Mouse (Mus musculus) thymus, adult 2 months (tissue): Measurements from ENCODE around the gene Tmem151a. TPM values are rescaled to one million over a fixed set of nuclear protein-coding genes. Genes with fewer than 3 reads are reported as not detected.
A peak's percentile ranks its signal among the peaks of the same experiment; 100 is the strongest.

Source experiments
- DNase-seq: peaks from one replicate; pipeline ENCODE4 v3.0.0; 2021
- H3K27ac ChIP-seq: fragments of 200-500 bp; 2 replicates; pipeline ENCODE4 v1.5.1; 2012; ENCODE audit warnings: low read length, control low read depth; ENCODE audit not compliant: control insufficient read depth, insufficient read depth
- H3K27me3 ChIP-seq: fragments of 200-500 bp; 2 replicates; pipeline ENCODE4 v1.6.1; 2012; ENCODE audit warnings: mild to moderate bottlenecking, low read length, moderate library complexity, mixed read lengths; ENCODE audit not compliant: control insufficient read depth, insufficient read depth
- H3K36me3 ChIP-seq: fragments of 200-500 bp; 2 replicates; pipeline ENCODE4 v1.6.1; 2012; ENCODE audit warnings: mild to moderate bottlenecking, low read length, moderate library complexity; ENCODE audit not compliant: control insufficient read depth, insufficient read depth
- H3K4me1 ChIP-seq: fragments of 200-500 bp; replicated peaks from 2 replicates; pipeline ENCODE4 v1.6.1; 2012; ENCODE audit warnings: low read length; ENCODE audit not compliant: control insufficient read depth, insufficient read depth
- H3K4me3 ChIP-seq: fragments of 200-500 bp; 2 replicates; pipeline ENCODE4 v1.5.1; 2012; ENCODE audit warnings: mild to moderate bottlenecking, low read length, control low read depth, moderate library complexity; ENCODE audit not compliant: control insufficient read depth, insufficient read depth
- CTCF ChIP-seq: fragments of 200-500 bp; IDR thresholded peaks from 2 replicates; pipeline ENCODE4 v1.5.1; 2012; ENCODE audit warnings: mild to moderate bottlenecking, control low read depth, low read length, moderate library complexity, borderline replicate concordance; ENCODE audit not compliant: control insufficient read depth, poor library complexity, insufficient read depth; ENCODE audit errors: extremely low read depth
- POLR2A ChIP-seq: fragments of 200-500 bp; IDR thresholded peaks from 2 replicates; pipeline ENCODE4 v1.6.1; 2012; ENCODE audit warnings: mild to moderate bottlenecking, low read length, control low read depth, moderate library complexity; ENCODE audit not compliant: control insufficient read depth, poor library complexity, insufficient read depth; ENCODE audit errors: extremely low read depth
- WGBS: fragments of 180-500 bp; shearing (Covaris S2); methylation state at CpG from one replicate; pipeline ENCODE4 v1.1.7; 2018; 5-methylcytosine and 5-hydroxymethylcytosine counted together
- polyA plus RNA-seq: library from polyadenylated mRNA; depleted of rRNA; stranded (reverse); fragments of >200 nt; gene quantifications from 2 replicates; pipeline ENCODE4 v1.2.3, GENCODE M21; 2012

The Tmem151a gene
- polyA plus RNA-seq, 1 experiment: 3.5 TPM

- TF ChIP-seq CTCF (no peak), POLR2A (no peak)
- Histone ChIP-seq H3K36me3 (no peaks in the 10 kb centered on the region), H3K27ac (no peak overlapping the region), H3K4me1 (peaks cover 13% of the 10 kb centered on the region), H3K4me3 (no peak overlapping the region), H3K27me3 (no peaks in the 10 kb centered on the region)
- no peak for DNase-seq
- WGBS: 74% methylated on average over 5 of the region's 5 CpGs
Measured at GRCm38 (mm10) chr19:5060365-5061330, 24.7 kb downstream of the Tmem151a start.

- H3K27ac ChIP-seq: no peak overlapping the region
- TF ChIP-seq CTCF (no peak), POLR2A (no peak)
- H3K4me3 ChIP-seq: no peak overlapping the region
- peaks cover 13% of the 10 kb centered on the region for H3K4me1 ChIP-seq
- WGBS: 62% methylated on average over 10 of the region's 10 CpGs
- H3K36me3 ChIP-seq: no peaks in the 10 kb centered on the region
- no peaks in the 10 kb centered on the region for H3K27me3 ChIP-seq
- DNase-seq: no peak
Measured at GRCm38 (mm10) chr19:5058801-5059771, 26.2 kb downstream of the Tmem151a start.

GRCm38 (mm10) chr19:5057876-5058775 is 27.2 kb downstream of the Tmem151a start:
- Histone ChIP-seq H3K4me3 (no peak overlapping the region), H3K27ac (no peak overlapping the region), H3K36me3 (no peaks in the 10 kb centered on the region), H3K4me1 (peaks cover 13% of the 10 kb centered on the region), H3K27me3 (no peaks in the 10 kb centered on the region)
- WGBS: 81% methylated on average over 16 of the region's 16 CpGs
- no peak for TF ChIP-seq CTCF
- no peak for TF ChIP-seq POLR2A
- DNase-seq: no peak

GRCm38 (mm10) chr19:5056251-5056650 is 29.1 kb downstream of the Tmem151a start:
- H3K27me3 ChIP-seq: no peaks in the 10 kb centered on the region; the same call in 1 of the 2 replicates
- no peaks in the 10 kb centered on the region for H3K36me3 ChIP-seq
- H3K4me1 ChIP-seq: peaks cover 13% of the 10 kb centered on the region
- peak; percentile 41 for DNase-seq
- no peak overlapping the region for H3K27ac ChIP-seq
- WGBS: 24% methylated on average over 6 of the region's 6 CpGs
- TF ChIP-seq CTCF (peak; percentile 68; the same call in 1 of the 2 replicates), POLR2A (no peak)
- no peak overlapping the region for H3K4me3 ChIP-seq

- 43% methylated on average over 9 of the region's 9 CpGs for WGBS
- no peaks in the 10 kb centered on the region for H3K36me3 ChIP-seq
- no peak overlapping the region for H3K27ac ChIP-seq
- DNase-seq: peak; percentile 39
- H3K27me3 ChIP-seq: no peaks in the 10 kb centered on the region; the same call in 1 of the 2 replicates
- TF ChIP-seq POLR2A: no peak
- peak; percentile 87 for TF ChIP-seq CTCF
- H3K4me3 ChIP-seq: no peak overlapping the region
- H3K4me1 ChIP-seq: no peaks in the 10 kb centered on the region
Measured at GRCm38 (mm10) chr19:5053909-5054308, 31.4 kb downstream of the Tmem151a start.

GRCm38 (mm10) chr19:5052853-5053252 is 32.5 kb downstream of the Tmem151a start:
- TF ChIP-seq CTCF (no peak), POLR2A (no peak)
- H3K36me3 ChIP-seq: no peaks in the 10 kb centered on the region
- no peaks in the 10 kb centered on the region; the same call in 1 of the 2 replicates for H3K27me3 ChIP-seq
- no peak overlapping the region for H3K27ac ChIP-seq
- no peaks in the 10 kb centered on the region for H3K4me1 ChIP-seq
- no peak for DNase-seq
- no peak overlapping the region for H3K4me3 ChIP-seq
- WGBS: 89% methylated on average over 17 of the region's 17 CpGs
